Mouse (Mus musculus): ENCODE measurements at regions not wholly inside any gene's neighbourhood (a gene's known extent, or its start where the extent isn't known, plus 50 kb on each side); places are given as distances from the start of the nearest gene placed in this dataset.

- no peak for TF ChIP-seq CTCF (IDR thresholded peaks at IDR 0.05; ENCODE audit: borderline replicate concordance, control insufficient read depth, extremely low read depth, insufficient read depth, low read length, poor library complexity)
- TF ChIP-seq POLR2A (IDR thresholded peaks at IDR 0.05; ENCODE audit: control insufficient read depth, extremely low read depth, insufficient read depth, low read length, poor library complexity): no peak
Observed at GRCm38 (mm10) chr15:97571885-97572284, 133.7 kb downstream of the Rpap3 start.
